Mouse (Mus musculus): ENCODE data around the gene Lysmd2.

GRCm38 (mm10) chr9:75579321-75579720 is 46.2 kb upstream of the Lysmd2 start:
- TF ChIP-seq CTCF (conservative IDR thresholded peaks at IDR 0.05 in 1 of 2, IDR thresholded peaks at IDR 0.05 in 1 of 2; ENCODE audit: low read depth in 2 of 2, low read length in 2 of 2) (no peak), MAX (IDR thresholded peaks at IDR 0.05; ENCODE audit: low read length) (no peak), E2F4 (IDR thresholded peaks at IDR 0.05; ENCODE audit: insufficient replicate concordance, low read depth, low read length) (no peak), MXI1 (IDR thresholded peaks at IDR 0.05; ENCODE audit: low read depth, low read length) (no peak), MEF2A (IDR thresholded peaks at IDR 0.05; ENCODE audit: borderline replicate concordance, low read depth, low read length) (no peak), USF1 (IDR thresholded peaks at IDR 0.05; ENCODE audit: low read depth, low read length) (no peak), USF2 (conservative IDR thresholded peaks at IDR 0.05; ENCODE audit: low read depth, low read length) (no peak), NRF1 (IDR thresholded peaks at IDR 0.05; ENCODE audit: low read depth, low read length) (no peak), ELF1 (IDR thresholded peaks at IDR 0.05; ENCODE audit: low read depth, low read length) (no peak), POLR2A (IDR thresholded peaks at IDR 0.05; ENCODE audit: low read depth, low read length) (no peak), EP300 (IDR thresholded peaks at IDR 0.05; ENCODE audit: low read length) (no peak), MAZ (IDR thresholded peaks at IDR 0.05; ENCODE audit: low read depth, low read length) (no peak), ZKSCAN1 (IDR thresholded peaks at IDR 0.05; ENCODE audit: borderline replicate concordance, low read depth, low read length) (no peak)

Measured in CH12.LX (cell line).